Mouse (Mus musculus) midbrain, embryonic 15.5 days (tissue): ENCODE results near the gene Gm10837. TPM values are rescaled to one million over a fixed set of nuclear protein-coding genes. Genes with fewer than 3 reads are reported as not detected.
A peak's percentile ranks its signal among the peaks of the same experiment; 100 is the strongest.

Experiments used
- ATAC-seq: fragments of 200-750 bp; cut with Nextera tagmentation; replicated peaks from 2 replicates; pipeline ENCODE4 v1.8.0; 2017; ENCODE audit warnings: moderate TSS enrichment
- H3K27ac ChIP-seq: fragments of 300-500 bp; sonication (generic); 2 replicates; pipeline ENCODE4 v1.5.1; 2015; ENCODE audit warnings: mild to moderate bottlenecking, inconsistent platforms
- H3K27me3 ChIP-seq: fragments of 300-500 bp; sonication (generic); replicated peaks from 2 replicates; pipeline ENCODE4 v1.6.1; 2015; ENCODE audit warnings: inconsistent platforms
- H3K36me3 ChIP-seq: fragments of 300-500 bp; sonication (generic); replicated peaks from 2 replicates; pipeline ENCODE4 v1.6.1; 2015; ENCODE audit warnings: inconsistent platforms
- H3K4me1 ChIP-seq: fragments of 300-500 bp; sonication (generic); 2 replicates; pipeline ENCODE4 v1.6.1; 2015; ENCODE audit warnings: inconsistent platforms
- H3K4me2 ChIP-seq: fragments of 300-500 bp; sonication (generic); 2 replicates; pipeline ENCODE4 v1.6.1; 2015; ENCODE audit warnings: inconsistent platforms, mild to moderate bottlenecking, moderate library complexity
- H3K4me3 ChIP-seq: fragments of 300-500 bp; sonication (generic); 2 replicates; pipeline ENCODE4 v1.5.1; 2015; ENCODE audit warnings: mild to moderate bottlenecking, inconsistent platforms
- H3K9ac ChIP-seq: fragments of 300-500 bp; sonication (generic); 2 replicates; pipeline ENCODE4 v1.6.1; 2015; ENCODE audit warnings: mild to moderate bottlenecking, inconsistent platforms
- H3K9me3 ChIP-seq: fragments of 300-500 bp; sonication (generic); 2 replicates; pipeline ENCODE4 v1.6.1; 2016; ENCODE audit warnings: inconsistent platforms
- WGBS: fragments of 180-500 bp; shearing (Covaris S2); methylation state at CpG from one replicate; pipeline ENCODE4 v1.1.7; 2015; ENCODE audit warnings: mixed read lengths; 5-methylcytosine and 5-hydroxymethylcytosine counted together
- polyA plus RNA-seq: library from polyadenylated mRNA; unstranded; fragments of >200 nt; fragmentation: Nextera tagmentation; extraction: Ambion mirVana; gene quantifications from 2 replicates; pipeline ENCODE4 v1.2.1, GENCODE M21; 2015

The Gm10837 gene
- polyA plus RNA-seq, 1 experiment from 2014 or later, result 0.77 TPM

GRCm38 (mm10) chr14:122466756-122467362 is 23.5 kb upstream of the Gm10837 start:
- Histone ChIP-seq H3K9ac (no peak overlapping the region), H3K27ac (no peak overlapping the region), H3K36me3 (no peaks in the 10 kb centered on the region), H3K9me3 (no peaks in the 10 kb centered on the region), H3K4me1 (peaks cover 22% of the 10 kb centered on the region), H3K4me2 (no peak overlapping the region), H3K4me3 (no peak overlapping the region), H3K27me3 (peaks cover 65% of the 10 kb centered on the region)
- 34% methylated on average over 7 of the region's 7 CpGs for WGBS
- ATAC-seq, result no peak

- no peaks in the 10 kb centered on the region for H3K9me3 ChIP-seq
- peak overlapping the region; percentile 59 for H3K27ac ChIP-seq
- H3K4me3 ChIP-seq, result no peak overlapping the region
- no peak overlapping the region for H3K9ac ChIP-seq
- H3K36me3 ChIP-seq, result no peaks in the 10 kb centered on the region
- peaks cover 58% of the 10 kb centered on the region for H3K27me3 ChIP-seq
- H3K4me1 ChIP-seq, result peaks cover 22% of the 10 kb centered on the region
- peak overlapping the region; percentile 34 for H3K4me2 ChIP-seq
- 13% methylated on average over 23 of the region's 23 CpGs for WGBS
- no peak for ATAC-seq
Observed at GRCm38 (mm10) chr14:122467926-122468841, 22.2 kb upstream of the Gm10837 start.

GRCm38 (mm10) chr14:122468971-122469755 is 21.2 kb upstream of the Gm10837 start:
- no peaks in the 10 kb centered on the region for H3K36me3 ChIP-seq
- no peak for ATAC-seq
- H3K4me3 ChIP-seq, result no peak overlapping the region
- 8% methylated on average over 28 of the region's 28 CpGs for WGBS
- H3K9me3 ChIP-seq, result no peaks in the 10 kb centered on the region
- peaks cover 57% of the 10 kb centered on the region for H3K27me3 ChIP-seq
- H3K4me2 ChIP-seq, result peak overlapping the region; percentile 34
- H3K4me1 ChIP-seq, result peaks cover 14% of the 10 kb centered on the region
- no peak overlapping the region; the same call in 1 of the 2 replicates for H3K9ac ChIP-seq
- peak overlapping the region; percentile 59; the same call in 1 of the 2 replicates for H3K27ac ChIP-seq

- H3K27ac ChIP-seq, result peak overlapping the region; percentile 67
- peak overlapping the region; percentile 12; the same call in 1 of the 2 replicates for H3K4me3 ChIP-seq
- 8% methylated on average over 31 of the region's 31 CpGs for WGBS
- no peaks in the 10 kb centered on the region for H3K36me3 ChIP-seq
- H3K27me3 ChIP-seq, result peaks cover 48% of the 10 kb centered on the region
- no peak for ATAC-seq
- H3K4me1 ChIP-seq, result peaks cover 14% of the 10 kb centered on the region
- no peak overlapping the region for H3K9ac ChIP-seq
- H3K4me2 ChIP-seq, result peak overlapping the region; percentile 57
- no peaks in the 10 kb centered on the region for H3K9me3 ChIP-seq
Observed at GRCm38 (mm10) chr14:122471449-122472085, 18.8 kb upstream of the Gm10837 start.

- Histone ChIP-seq H3K9ac (0 out of 2 replicates have a peak overlapping the region, but pooled peaks have one; percentile 25), H3K27me3 (peaks cover 45% of the 10 kb centered on the region), H3K4me2 (peak overlapping the region; percentile 57), H3K4me1 (peaks cover 14% of the 10 kb centered on the region), H3K9me3 (no peaks in the 10 kb centered on the region), H3K27ac (peak overlapping the region; percentile 96), H3K4me3 (peak overlapping the region; percentile 22), H3K36me3 (no peaks in the 10 kb centered on the region)
- no peak for ATAC-seq
- 3% methylated on average over 13 of the region's 13 CpGs for WGBS
Observed at GRCm38 (mm10) chr14:122472161-122472560, 18.2 kb upstream of the Gm10837 start.

- H3K36me3 ChIP-seq, result no peaks in the 10 kb centered on the region
- H3K27ac ChIP-seq, result peak overlapping the region; percentile 96
- H3K9ac ChIP-seq, result no peak overlapping the region
- 10% methylated on average over 5 of the region's 5 CpGs for WGBS
- H3K4me3 ChIP-seq, result peak overlapping the region; percentile 48; the same call in 1 of the 2 replicates
- H3K27me3 ChIP-seq, result peaks cover 41% of the 10 kb centered on the region
- no peaks in the 10 kb centered on the region for H3K9me3 ChIP-seq
- H3K4me2 ChIP-seq, result peak overlapping the region; percentile 57
- peaks cover 14% of the 10 kb centered on the region for H3K4me1 ChIP-seq
- ATAC-seq, result no peak
Observed at GRCm38 (mm10) chr14:122472647-122473046, 17.7 kb upstream of the Gm10837 start.

GRCm38 (mm10) chr14:122473211-122473751 is 17.1 kb upstream of the Gm10837 start:
- 5% methylated on average over 17 of the region's 17 CpGs for WGBS
- peaks cover 36% of the 10 kb centered on the region for H3K27me3 ChIP-seq
- peaks cover 14% of the 10 kb centered on the region for H3K4me1 ChIP-seq
- no peaks in the 10 kb centered on the region for H3K36me3 ChIP-seq
- H3K27ac ChIP-seq, result peak overlapping the region; percentile 96
- H3K4me3 ChIP-seq, result peak overlapping the region; percentile 48
- ATAC-seq, result no peak
- H3K9ac ChIP-seq, result no peak overlapping the region; the same call in 1 of the 2 replicates
- peak overlapping the region; percentile 57 for H3K4me2 ChIP-seq
- H3K9me3 ChIP-seq, result no peaks in the 10 kb centered on the region

- no peaks in the 10 kb centered on the region for H3K9me3 ChIP-seq
- H3K4me1 ChIP-seq, result peaks cover 14% of the 10 kb centered on the region
- peak overlapping the region; percentile 48 for H3K4me3 ChIP-seq
- H3K9ac ChIP-seq, result peak overlapping the region; percentile 55
- peak overlapping the region; percentile 57 for H3K4me2 ChIP-seq
- H3K27ac ChIP-seq, result peak overlapping the region; percentile 96
- peak; percentile 83 for ATAC-seq
- under 1% methylated on average over 56 of the region's 57 CpGs for WGBS
- H3K36me3 ChIP-seq, result no peaks in the 10 kb centered on the region
- H3K27me3 ChIP-seq, result peaks cover 30% of the 10 kb centered on the region
Observed at GRCm38 (mm10) chr14:122474041-122474890, 16.1 kb upstream of the Gm10837 start.

- peaks cover 14% of the 10 kb centered on the region for H3K4me1 ChIP-seq
- H3K9me3 ChIP-seq, result no peaks in the 10 kb centered on the region
- H3K4me2 ChIP-seq, result peak within 1 kb of the TSS; percentile 57
- peak within 1 kb of the TSS; percentile 96 for H3K27ac ChIP-seq
- H3K4me3 ChIP-seq, result peak within 1 kb of the TSS; percentile 48
- peaks cover 24% of the 10 kb centered on the region for H3K27me3 ChIP-seq
- H3K9ac ChIP-seq, result peak within 1 kb of the TSS; percentile 56
- under 1% methylated on average over 44 of the region's 73 CpGs for WGBS
- no peaks in the 10 kb centered on the region for H3K36me3 ChIP-seq
- ATAC-seq, result peak; percentile 81
Observed at GRCm38 (mm10) chr14:122474891-122475556, 15.4 kb upstream of the Gm10837 start, which contains the start of gene Zic2. TSS of gene Zic2 (plus strand) at chr14:122475435.

GRCm38 (mm10) chr14:122475557-122476040 is 14.8 kb upstream of the Gm10837 start:
- Histone ChIP-seq H3K9ac (peak overlapping the region; percentile 56), H3K27ac (peak overlapping the region; percentile 96), H3K36me3 (no peaks in the 10 kb centered on the region), H3K4me3 (peak overlapping the region; percentile 48), H3K4me2 (peak overlapping the region; percentile 57), H3K4me1 (peaks cover 14% of the 10 kb centered on the region), H3K27me3 (peaks cover 24% of the 10 kb centered on the region), H3K9me3 (no peaks in the 10 kb centered on the region)
- WGBS, result under 1% methylated on average over 65 of the region's 65 CpGs
- ATAC-seq, result peak; percentile 15
